Mouse (Mus musculus): Measurements from ENCODE around the gene Cyp2j12. TPM values are rescaled to one million over a fixed set of nuclear protein-coding genes. Genes with fewer than 3 reads are reported as not detected.
"Not testable (repeated sequence)": the region's sequence is repeated elsewhere in the genome, so short reads cannot be mapped to it uniquely, and the experiment has no call there.

The Cyp2j12 gene
- polyA plus RNA-seq (2014; fragmentation: Nextera tagmentation; extraction: Ambion mirVana) = not detected in 2 replicates

GRCm38 (mm10) chr4:96140732-96141467, at the start of gene Cyp2j12:
Gene Cyp2j12 (minus strand): TSS chr4:96141152.
- H3K36me3 ChIP-seq (ENCODE audit: control insufficient read depth, insufficient read depth, low read length) = no peaks in the 10 kb centered on the region
- no peaks in the 10 kb centered on the region for H3K4me1 ChIP-seq (ENCODE audit: control insufficient read depth, insufficient read depth, low read length)
- H3K9ac ChIP-seq (ENCODE audit: low read length) = no peak within 1 kb of the TSS
- no peaks in the 10 kb centered on the region for H3K27me3 ChIP-seq (ENCODE audit: control insufficient read depth, insufficient read depth, low read length)
- no peak for ATAC-seq (ENCODE audit: low FRiP score)
- no peak for DNase-seq (ENCODE audit: low spot score, missing footprints)
- no peak within 1 kb of the TSS for H3K4me2 ChIP-seq
- no peaks in the 10 kb centered on the region for H3K9me3 ChIP-seq (ENCODE audit: control insufficient read depth, low read length)
- H3K4me3 ChIP-seq (ENCODE audit: low read depth, low read length) = no peak within 1 kb of the TSS
- WGBS = 79% methylated on average over 7 of the region's 7 CpGs
- no peak within 1 kb of the TSS for H3K27ac ChIP-seq (ENCODE audit: low read depth, low read length)

GRCm38 (mm10) chr4:96189321-96189720, 48.4 kb upstream of the Cyp2j12 start:
- WGBS = 92% methylated on average over 5 of the region's 5 CpGs
- not testable (repeated sequence) for H3K27me3 ChIP-seq (ENCODE audit: control insufficient read depth, insufficient read depth, low read length); H3K9ac ChIP-seq (ENCODE audit: low read length); H3K36me3 ChIP-seq (ENCODE audit: control insufficient read depth, insufficient read depth, low read length); H3K27ac ChIP-seq (ENCODE audit: low read depth, low read length); ATAC-seq (ENCODE audit: low FRiP score); DNase-seq (ENCODE audit: low spot score, missing footprints); H3K9me3 ChIP-seq (ENCODE audit: control insufficient read depth, low read length); H3K4me1 ChIP-seq (ENCODE audit: control insufficient read depth, insufficient read depth, low read length); H3K4me2 ChIP-seq; H3K4me3 ChIP-seq (ENCODE audit: low read depth, low read length)

- DNase-seq (ENCODE audit: low spot score, missing footprints); H3K4me3 ChIP-seq (ENCODE audit: low read depth, low read length); H3K4me1 ChIP-seq (ENCODE audit: control insufficient read depth, insufficient read depth, low read length); H3K36me3 ChIP-seq (ENCODE audit: control insufficient read depth, insufficient read depth, low read length); H3K27me3 ChIP-seq (ENCODE audit: control insufficient read depth, insufficient read depth, low read length); ATAC-seq (ENCODE audit: low FRiP score); H3K9me3 ChIP-seq (ENCODE audit: control insufficient read depth, low read length); H3K27ac ChIP-seq (ENCODE audit: low read depth, low read length); H3K4me2 ChIP-seq; H3K9ac ChIP-seq (ENCODE audit: low read length): not testable (repeated sequence)
- WGBS = 83% methylated on average over 2 of the region's 2 CpGs
Measured at GRCm38 (mm10) chr4:96188671-96189070, 47.7 kb upstream of the Cyp2j12 start.

- DNase-seq (ENCODE audit: low spot score, missing footprints); H3K4me1 ChIP-seq (ENCODE audit: control insufficient read depth, insufficient read depth, low read length); H3K27ac ChIP-seq (ENCODE audit: low read depth, low read length); H3K4me2 ChIP-seq; H3K9me3 ChIP-seq (ENCODE audit: control insufficient read depth, low read length); H3K9ac ChIP-seq (ENCODE audit: low read length); H3K4me3 ChIP-seq (ENCODE audit: low read depth, low read length); H3K36me3 ChIP-seq (ENCODE audit: control insufficient read depth, insufficient read depth, low read length); ATAC-seq (ENCODE audit: low FRiP score); H3K27me3 ChIP-seq (ENCODE audit: control insufficient read depth, insufficient read depth, low read length): not testable (repeated sequence)
- 88% methylated on average over 2 of the region's 2 CpGs for WGBS
Measured at GRCm38 (mm10) chr4:96188146-96188545, 47.2 kb upstream of the Cyp2j12 start.

- not testable (repeated sequence) for ATAC-seq (ENCODE audit: low FRiP score); H3K36me3 ChIP-seq (ENCODE audit: control insufficient read depth, insufficient read depth, low read length); H3K4me3 ChIP-seq (ENCODE audit: low read depth, low read length); H3K4me2 ChIP-seq; DNase-seq (ENCODE audit: low spot score, missing footprints); H3K9me3 ChIP-seq (ENCODE audit: control insufficient read depth, low read length); H3K27ac ChIP-seq (ENCODE audit: low read depth, low read length); H3K4me1 ChIP-seq (ENCODE audit: control insufficient read depth, insufficient read depth, low read length); H3K9ac ChIP-seq (ENCODE audit: low read length); H3K27me3 ChIP-seq (ENCODE audit: control insufficient read depth, insufficient read depth, low read length)
- whole genome bisulfite sequencing = 93% methylated on average over 2 of the region's 2 CpGs
Measured at GRCm38 (mm10) chr4:96184716-96185115, 43.8 kb upstream of the Cyp2j12 start.

GRCm38 (mm10) chr4:96162839-96163238, 21.9 kb upstream of the Cyp2j12 start:
- ATAC-seq (ENCODE audit: low FRiP score) (no peak), DNase-seq (ENCODE audit: low spot score, missing footprints) (no peak)
- Histone ChIP-seq H3K4me1 (ENCODE audit: control insufficient read depth, insufficient read depth, low read length) (no peaks in the 10 kb centered on the region), H3K4me3 (ENCODE audit: low read depth, low read length) (no peak overlapping the region), H3K9me3 (ENCODE audit: control insufficient read depth, low read length) (no peaks in the 10 kb centered on the region), H3K36me3 (ENCODE audit: control insufficient read depth, insufficient read depth, low read length) (no peaks in the 10 kb centered on the region), H3K27me3 (ENCODE audit: control insufficient read depth, insufficient read depth, low read length) (no peaks in the 10 kb centered on the region), H3K4me2 (no peak overlapping the region), H3K9ac (ENCODE audit: low read length) (no peak overlapping the region), H3K27ac (ENCODE audit: low read depth, low read length) (no peak overlapping the region)
- WGBS = 96% methylated on average over 1 of the region's 1 CpGs

GRCm38 (mm10) chr4:96161575-96161974, 20.6 kb upstream of the Cyp2j12 start:
- ATAC-seq (ENCODE audit: low FRiP score) (no peak), DNase-seq (ENCODE audit: low spot score, missing footprints) (no peak)
- Histone ChIP-seq H3K36me3 (ENCODE audit: control insufficient read depth, insufficient read depth, low read length) (no peaks in the 10 kb centered on the region), H3K27ac (ENCODE audit: low read depth, low read length) (no peak overlapping the region), H3K4me2 (no peak overlapping the region), H3K4me3 (ENCODE audit: low read depth, low read length) (no peak overlapping the region), H3K27me3 (ENCODE audit: control insufficient read depth, insufficient read depth, low read length) (no peaks in the 10 kb centered on the region), H3K4me1 (ENCODE audit: control insufficient read depth, insufficient read depth, low read length) (no peaks in the 10 kb centered on the region), H3K9me3 (ENCODE audit: control insufficient read depth, low read length) (no peaks in the 10 kb centered on the region), H3K9ac (ENCODE audit: low read length) (no peak overlapping the region)
- WGBS = 74% methylated on average over 1 of the region's 1 CpGs

GRCm38 (mm10) chr4:96139226-96139625, 1.7 kb downstream of the Cyp2j12 start:
- H3K36me3 ChIP-seq (ENCODE audit: control insufficient read depth, insufficient read depth, low read length) = no peaks in the 10 kb centered on the region
- no peaks in the 10 kb centered on the region for H3K4me1 ChIP-seq (ENCODE audit: control insufficient read depth, insufficient read depth, low read length)
- no peak overlapping the region for H3K27ac ChIP-seq (ENCODE audit: low read depth, low read length)
- 89% methylated on average over 1 of the region's 1 CpGs for WGBS
- H3K9ac ChIP-seq (ENCODE audit: low read length) = no peak overlapping the region
- no peaks in the 10 kb centered on the region for H3K9me3 ChIP-seq (ENCODE audit: control insufficient read depth, low read length)
- H3K4me2 ChIP-seq = no peak overlapping the region
- no peaks in the 10 kb centered on the region for H3K27me3 ChIP-seq (ENCODE audit: control insufficient read depth, insufficient read depth, low read length)
- no peak overlapping the region for H3K4me3 ChIP-seq (ENCODE audit: low read depth, low read length)
- no peak for ATAC-seq (ENCODE audit: low FRiP score)
- no peak for DNase-seq (ENCODE audit: low spot score, missing footprints)

GRCm38 (mm10) chr4:96134246-96134645, 6.7 kb downstream of the Cyp2j12 start:
- ATAC-seq (ENCODE audit: low FRiP score) (no peak), DNase-seq (ENCODE audit: low spot score, missing footprints) (no peak)
- Histone ChIP-seq H3K9ac (ENCODE audit: low read length) (no peak overlapping the region), H3K27ac (ENCODE audit: low read depth, low read length) (no peak overlapping the region), H3K4me1 (ENCODE audit: control insufficient read depth, insufficient read depth, low read length) (no peaks in the 10 kb centered on the region), H3K27me3 (ENCODE audit: control insufficient read depth, insufficient read depth, low read length) (no peaks in the 10 kb centered on the region), H3K36me3 (ENCODE audit: control insufficient read depth, insufficient read depth, low read length) (no peaks in the 10 kb centered on the region), H3K4me3 (ENCODE audit: low read depth, low read length) (no peak overlapping the region), H3K4me2 (no peak overlapping the region), H3K9me3 (ENCODE audit: control insufficient read depth, low read length) (no peaks in the 10 kb centered on the region)
- 77% methylated on average over 3 of the region's 3 CpGs for WGBS

Measured in midbrain, embryonic 11.5 days (tissue).